Mouse (Mus musculus) midbrain, embryonic 14.5 days (tissue): Measurements from ENCODE around the gene Gm20388. TPM values are rescaled to one million over a fixed set of nuclear protein-coding genes. Genes with fewer than 3 reads are reported as not detected.

Experiments used
- ATAC-seq: fragments of 200-750 bp; cut with Nextera tagmentation; 2 replicates; pipeline ENCODE4 v1.8.0; 2017; ENCODE audit warnings: moderate number of reproducible peaks, moderate library complexity; ENCODE audit not compliant: low FRiP score, low TSS enrichment
- DNase-seq: peaks from one replicate; pipeline ENCODE4 v3.0.0-alpha.2; 2015
- H3K27ac ChIP-seq: fragments of 300-500 bp; sonication (generic); replicated peaks from 2 replicates; pipeline ENCODE4 v1.5.1; 2014; ENCODE audit warnings: mild to moderate bottlenecking, low read depth, low read length, moderate library complexity
- H3K27me3 ChIP-seq: fragments of 300-500 bp; sonication (generic); 2 replicates; pipeline ENCODE4 v1.6.1; 2014; ENCODE audit warnings: low read length, control low read depth, mixed read lengths; ENCODE audit not compliant: control insufficient read depth, insufficient read depth
- H3K36me3 ChIP-seq: fragments of 300-500 bp; sonication (generic); 2 replicates; pipeline ENCODE4 v1.6.1; 2014; ENCODE audit warnings: low read length, control low read depth; ENCODE audit not compliant: control insufficient read depth, insufficient read depth
- H3K4me1 ChIP-seq: fragments of 300-500 bp; sonication (generic); 2 replicates; pipeline ENCODE4 v1.6.1; 2014; ENCODE audit warnings: mild to moderate bottlenecking, antibody characterized with exemption, low read length, control low read depth; ENCODE audit not compliant: control insufficient read depth, insufficient read depth
- H3K4me2 ChIP-seq: fragments of 300-500 bp; sonication (generic); 2 replicates; pipeline ENCODE4 v1.6.1; 2014; ENCODE audit warnings: mild to moderate bottlenecking, low read length, moderate library complexity
- H3K4me3 ChIP-seq: fragments of 300-500 bp; sonication (generic); replicated peaks from 2 replicates; pipeline ENCODE4 v1.5.1; 2014; ENCODE audit warnings: low read depth, low read length
- H3K9ac ChIP-seq: fragments of 300-500 bp; sonication (generic); replicated peaks from 2 replicates; pipeline ENCODE4 v1.6.1; 2014; ENCODE audit warnings: mild to moderate bottlenecking, low read length, moderate library complexity
- H3K9me3 ChIP-seq: fragments of 300-500 bp; sonication (generic); 2 replicates; pipeline ENCODE4 v1.6.1; 2016; ENCODE audit warnings: low read length, control low read depth, mixed read lengths; ENCODE audit not compliant: control insufficient read depth
- WGBS: fragments of 180-500 bp; shearing (Covaris S2); extraction: QIAGEN DNeasy Blood & Tissue Kit; methylation state at CpG from one replicate; pipeline ENCODE4 v1.1.7; 2014; 5-methylcytosine and 5-hydroxymethylcytosine counted together
- polyA plus RNA-seq: library from polyadenylated mRNA; unstranded; fragments of >200 nt; fragmentation: Nextera tagmentation; extraction: Ambion mirVana; gene quantifications from 2 replicates; pipeline ENCODE4 v1.2.1, GENCODE M21; 2014

Gm20388 gene
- polyA plus RNA-seq, 1 experiment from 2014 or later = 4.1 TPM

GRCm38 (mm10) chr8:123726759-123727158 lies 3816.1 kb downstream of the Gm20388 start:
- DNase-seq (no peak), ATAC-seq (no peak)
- no peak overlapping the region for H3K4me2 ChIP-seq
- H3K4me1 ChIP-seq = peaks cover 18% of the 10 kb centered on the region
- no peaks in the 10 kb centered on the region for H3K27me3 ChIP-seq
- no peaks in the 10 kb centered on the region for H3K36me3 ChIP-seq
- WGBS = 69% methylated on average over 6 of the region's 6 CpGs
- H3K4me3 ChIP-seq = no peak overlapping the region
- H3K9me3 ChIP-seq = no peaks in the 10 kb centered on the region
- H3K9ac ChIP-seq = no peak overlapping the region
- no peak overlapping the region for H3K27ac ChIP-seq

GRCm38 (mm10) chr8:123729055-123729785 lies 3818.6 kb downstream of the Gm20388 start:
- Histone ChIP-seq H3K9me3 (no peaks in the 10 kb centered on the region), H3K4me3 (no peak overlapping the region), H3K27ac (peak overlapping the region; percentile 58), H3K4me2 (peak overlapping the region; percentile 30), H3K36me3 (no peaks in the 10 kb centered on the region), H3K9ac (peak overlapping the region; percentile 13; the same call in 1 of the 2 replicates), H3K4me1 (peaks cover 18% of the 10 kb centered on the region), H3K27me3 (no peaks in the 10 kb centered on the region)
- DNase-seq (peak; percentile 80), ATAC-seq (peak; percentile 58; the same call in 1 of the 2 replicates)
- WGBS = 10% methylated on average over 20 of the region's 20 CpGs

- peak; percentile 53 for DNase-seq
- peak overlapping the region; percentile 58 for H3K27ac ChIP-seq
Measured at GRCm38 (mm10) chr8:123729786-123730411, 3819.3 kb downstream of the Gm20388 start.

GRCm38 (mm10) chr8:123732332-123732731 lies 3821.7 kb downstream of the Gm20388 start:
- Histone ChIP-seq H3K4me2 (no peak overlapping the region), H3K4me1 (peaks cover 18% of the 10 kb centered on the region), H3K9me3 (no peaks in the 10 kb centered on the region), H3K27me3 (no peaks in the 10 kb centered on the region), H3K9ac (no peak overlapping the region), H3K36me3 (no peaks in the 10 kb centered on the region), H3K4me3 (no peak overlapping the region), H3K27ac (no peak overlapping the region)
- ATAC-seq (no peak), DNase-seq (no peak)
- 49% methylated on average over 4 of the region's 4 CpGs for WGBS

More at GRCm38 (mm10) chr8:123729786-123730411, 3819.3 kb downstream of the Gm20388 start:
- peak overlapping the region; percentile 30 for H3K4me2 ChIP-seq
- no peaks in the 10 kb centered on the region for H3K9me3 ChIP-seq
- no peak for ATAC-seq
- H3K36me3 ChIP-seq = no peaks in the 10 kb centered on the region
- no peaks in the 10 kb centered on the region for H3K27me3 ChIP-seq
- H3K4me1 ChIP-seq = peaks cover 18% of the 10 kb centered on the region
- H3K4me3 ChIP-seq = no peak overlapping the region
- H3K9ac ChIP-seq = peak overlapping the region; percentile 13; the same call in 1 of the 2 replicates
- WGBS = 52% methylated on average over 13 of the region's 13 CpGs

- Histone ChIP-seq H3K4me2 (no peak overlapping the region), H3K36me3 (no peaks in the 10 kb centered on the region), H3K9me3 (no peaks in the 10 kb centered on the region), H3K27me3 (no peaks in the 10 kb centered on the region), H3K27ac (no peak overlapping the region), H3K4me1 (peaks cover 5% of the 10 kb centered on the region; the same call in 1 of the 2 replicates), H3K9ac (no peak overlapping the region), H3K4me3 (no peak overlapping the region)
- WGBS = 86% methylated on average over 8 of the region's 8 CpGs
- DNase-seq (no peak), ATAC-seq (no peak)
Measured at GRCm38 (mm10) chr8:123734486-123734885, 3823.8 kb downstream of the Gm20388 start.

GRCm38 (mm10) chr8:123736974-123737373 lies 3826.3 kb downstream of the Gm20388 start:
- no peak overlapping the region for H3K9ac ChIP-seq
- WGBS = 82% methylated on average over 9 of the region's 9 CpGs
- no peaks in the 10 kb centered on the region for H3K36me3 ChIP-seq
- H3K27ac ChIP-seq = no peak overlapping the region
- DNase-seq (no peak), ATAC-seq (no peak)
- H3K4me3 ChIP-seq = no peak overlapping the region
- H3K9me3 ChIP-seq = no peaks in the 10 kb centered on the region
- H3K4me2 ChIP-seq = no peak overlapping the region
- H3K27me3 ChIP-seq = no peaks in the 10 kb centered on the region
- H3K4me1 ChIP-seq = peaks cover 6% of the 10 kb centered on the region; the same call in 1 of the 2 replicates

- H3K9me3 ChIP-seq = no peaks in the 10 kb centered on the region
- H3K27me3 ChIP-seq = no peaks in the 10 kb centered on the region
- H3K9ac ChIP-seq = no peak overlapping the region
- peaks cover 6% of the 10 kb centered on the region; the same call in 1 of the 2 replicates for H3K4me1 ChIP-seq
- 80% methylated on average over 4 of the region's 4 CpGs for WGBS
- no peak overlapping the region for H3K4me2 ChIP-seq
- H3K36me3 ChIP-seq = no peaks in the 10 kb centered on the region
- no peak for ATAC-seq
- no peak for DNase-seq
- H3K4me3 ChIP-seq = no peak overlapping the region
- H3K27ac ChIP-seq = no peak overlapping the region
Measured at GRCm38 (mm10) chr8:123740263-123740662, 3829.6 kb downstream of the Gm20388 start.

- Histone ChIP-seq H3K9me3 (no peaks in the 10 kb centered on the region), H3K4me3 (no peak overlapping the region), H3K36me3 (no peaks in the 10 kb centered on the region), H3K27ac (no peak overlapping the region), H3K27me3 (no peaks in the 10 kb centered on the region), H3K4me2 (no peak overlapping the region), H3K9ac (no peak overlapping the region), H3K4me1 (peaks cover 6% of the 10 kb centered on the region; the same call in 1 of the 2 replicates)
- ATAC-seq = no peak
- DNase-seq = peak; percentile 57
- WGBS = 40% methylated on average over 9 of the region's 9 CpGs
Measured at GRCm38 (mm10) chr8:123741232-123741631, 3830.6 kb downstream of the Gm20388 start.
